Mouse (Mus musculus): ENCODE data around the gene Sprn. TPM values are rescaled to one million over a fixed set of nuclear protein-coding genes. Genes with fewer than 3 reads are reported as not detected.

The Sprn gene
- total RNA-seq (2021) = under 1 TPM; 0.36 to 0.84 TPM

GRCm38 (mm10) chr7:140154218-140154927 lies at the start of gene Sprn:
Gene Sprn, minus strand, starts transcription at chr7:140154877.
- DNase-seq (ENCODE audit: low spot score) = no peak

GRCm38 (mm10) chr7:140201090-140201489 lies 46.4 kb upstream of the Sprn start:
- no peak for DNase-seq (ENCODE audit: low spot score)
- intact Hi-C loops (cut with DNase I) = no loop called here

More at GRCm38 (mm10) chr7:140154218-140154927, at the start of gene Sprn:
- intact Hi-C loops (cut with DNase I) = no loop called here

GRCm38 (mm10) chr7:140196002-140196401 lies 41.3 kb upstream of the Sprn start:
- intact Hi-C loops (cut with DNase I) = no loop called here
- DNase-seq (ENCODE audit: low spot score) = no peak

DNA sequence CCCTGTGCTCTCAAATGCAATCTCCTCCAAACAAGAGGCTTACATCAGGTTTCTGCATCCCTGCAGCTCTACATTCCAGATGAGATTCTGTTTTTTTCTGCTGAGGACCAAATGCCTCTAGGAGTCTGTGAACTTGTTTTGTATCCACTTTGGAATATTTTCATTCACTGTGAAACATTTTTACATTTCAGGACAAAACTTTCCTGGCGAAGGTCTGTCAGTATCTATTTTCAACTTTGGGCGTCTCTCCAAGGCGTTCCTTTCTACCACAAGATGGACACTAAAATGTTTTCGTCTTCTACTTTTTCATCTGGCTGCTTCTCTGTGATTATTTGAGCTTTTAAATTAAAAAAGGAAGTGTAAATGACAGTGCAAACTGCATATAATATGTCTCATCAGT lies 39.4 kb upstream of the Sprn start:
- intact Hi-C loops (cut with DNase I) = no loop called here
- no peak for DNase-seq (ENCODE audit: low spot score)

DNA sequence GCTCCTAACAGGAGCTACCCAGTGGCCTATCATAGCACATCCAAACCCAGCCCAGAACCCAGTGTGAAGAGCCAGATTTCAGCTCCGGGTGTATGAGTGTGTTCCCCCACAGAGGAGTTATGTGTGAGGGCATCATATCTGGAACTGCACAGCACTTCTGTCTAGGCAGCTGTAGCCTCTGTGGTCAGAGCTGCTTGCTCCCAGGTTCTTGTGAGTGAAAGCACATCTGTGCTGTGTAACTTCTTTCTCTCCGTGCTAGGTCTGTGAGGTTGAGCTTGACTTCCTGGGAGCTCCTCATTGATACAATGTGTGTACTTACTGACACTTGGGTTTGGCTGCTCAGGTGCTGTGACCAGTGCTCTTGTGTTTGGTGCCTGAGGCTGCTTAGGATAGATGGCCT lies 38.2 kb upstream of the Sprn start:
- intact Hi-C loops (cut with DNase I) = no loop called here
- no peak for DNase-seq (ENCODE audit: low spot score)

DNA sequence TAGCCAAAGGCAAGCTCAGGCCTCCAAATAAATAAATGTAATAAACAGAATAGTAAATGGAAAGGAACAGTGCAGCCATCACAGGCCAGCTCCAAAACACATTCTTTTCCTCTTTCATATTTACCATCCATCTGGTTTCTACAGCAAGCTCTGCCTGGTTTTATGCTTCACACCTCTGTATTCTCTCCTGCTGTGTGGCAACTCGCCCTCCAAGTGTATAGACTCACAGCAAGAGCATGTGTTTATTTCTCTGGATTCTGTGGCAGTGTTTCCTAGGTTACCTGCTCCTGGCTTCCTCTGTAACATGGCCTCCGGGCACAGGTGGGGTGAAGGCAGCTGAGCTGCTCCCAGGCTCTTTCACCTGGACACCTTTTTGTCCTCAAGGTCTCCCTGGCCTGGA lies 37.8 kb upstream of the Sprn start:
- intact Hi-C loops (cut with DNase I) = no loop called here

DNA sequence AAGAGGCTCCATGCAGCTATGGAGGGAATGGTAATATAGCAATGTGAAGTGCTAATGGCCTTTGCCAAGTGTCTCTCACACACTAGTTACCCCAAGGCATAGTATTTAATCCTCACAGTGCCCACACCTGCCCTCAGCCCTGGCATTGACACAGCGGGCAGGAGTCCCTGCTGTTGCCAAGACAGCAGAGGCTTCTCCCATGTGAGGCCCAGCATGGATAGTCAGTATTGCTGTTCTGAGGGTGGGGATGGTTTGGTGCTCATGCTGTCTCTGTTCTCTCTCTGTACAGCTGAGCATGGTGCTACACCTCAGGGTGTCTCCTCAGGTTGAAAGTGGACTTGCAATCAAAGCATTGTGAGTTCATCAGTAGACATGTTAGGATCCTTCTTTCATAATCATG lies 35.8 kb upstream of the Sprn start:
- DNase-seq (ENCODE audit: low spot score) = no peak
- intact Hi-C loops (cut with DNase I) = no loop called here

More for the DNA sequence above, 37.8 kb upstream of the Sprn start:
- no peak for DNase-seq (ENCODE audit: low spot score)

GRCm38 (mm10) chr7:140188391-140189328 lies 34.0 kb upstream of the Sprn start:
- DNase-seq (ENCODE audit: low spot score) = no peak
- intact Hi-C loops (cut with DNase I) = no loop called here

DNA sequence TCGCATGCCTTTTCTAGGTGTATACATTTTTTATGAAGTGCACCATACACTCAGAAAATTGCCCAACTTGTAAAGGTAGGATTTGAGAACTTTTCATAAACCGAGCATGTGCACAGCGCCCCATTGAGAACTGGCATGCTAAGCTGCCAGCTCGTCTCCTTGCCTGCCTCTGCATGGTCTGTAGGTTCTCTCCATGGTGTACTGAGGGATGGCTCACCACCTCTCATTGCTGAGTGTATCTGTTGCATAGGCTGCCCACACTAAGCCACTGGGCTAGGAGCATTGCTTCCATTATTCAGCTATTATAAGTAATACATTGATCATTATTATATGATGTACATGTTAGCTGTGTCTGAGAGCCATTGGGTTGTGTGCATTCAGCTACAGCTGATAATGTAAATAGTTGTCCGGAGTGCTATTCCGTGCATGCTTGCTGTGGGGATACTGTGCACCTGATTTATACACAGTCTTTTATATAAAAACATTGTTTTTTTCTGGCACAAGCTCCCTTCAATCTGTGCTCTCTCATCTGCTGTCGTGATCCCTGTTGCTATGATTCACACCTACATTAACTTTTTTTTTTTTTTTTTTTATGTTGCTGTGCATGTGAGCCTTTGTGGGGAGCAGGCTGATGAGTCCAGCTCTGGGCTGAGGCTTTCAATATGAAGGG lies 33.2 kb upstream of the Sprn start:
- no peak for DNase-seq (ENCODE audit: low spot score)
- intact Hi-C loops (cut with DNase I) = no loop called here

- intact Hi-C loops (cut with DNase I) = no loop called here
- DNase-seq (ENCODE audit: low spot score) = no peak
These were observed 32.3 kb upstream of the Sprn start for GRCm38 (mm10) chr7:140186646-140187620.

- intact Hi-C loops (cut with DNase I) = no loop called here
- no peak for DNase-seq (ENCODE audit: low spot score)
These were observed 29.5 kb upstream of the Sprn start for GRCm38 (mm10) chr7:140184206-140184605.

DNA sequence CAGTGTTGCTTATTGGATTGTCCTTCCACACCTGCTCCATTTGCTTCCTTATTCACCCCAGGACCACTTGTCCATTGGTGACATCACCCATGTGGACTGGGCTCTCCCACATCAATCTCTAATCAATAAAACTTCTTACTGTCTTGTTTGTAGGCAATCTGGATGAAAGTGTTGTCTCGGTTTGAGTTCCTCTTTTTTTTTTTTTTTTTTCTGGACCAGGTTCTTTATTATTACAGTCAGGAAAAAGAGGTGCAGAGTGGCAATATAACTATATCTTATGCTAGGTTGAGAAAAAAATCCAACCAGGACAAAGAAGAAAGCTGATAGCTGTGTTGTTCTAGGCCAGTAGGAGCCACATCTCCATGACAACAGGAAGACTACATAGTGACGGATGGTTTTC lies 26.0 kb upstream of the Sprn start:
- DNase-seq (ENCODE audit: low spot score) = no peak
- intact Hi-C loops (cut with DNase I) = no loop called here

DNA sequence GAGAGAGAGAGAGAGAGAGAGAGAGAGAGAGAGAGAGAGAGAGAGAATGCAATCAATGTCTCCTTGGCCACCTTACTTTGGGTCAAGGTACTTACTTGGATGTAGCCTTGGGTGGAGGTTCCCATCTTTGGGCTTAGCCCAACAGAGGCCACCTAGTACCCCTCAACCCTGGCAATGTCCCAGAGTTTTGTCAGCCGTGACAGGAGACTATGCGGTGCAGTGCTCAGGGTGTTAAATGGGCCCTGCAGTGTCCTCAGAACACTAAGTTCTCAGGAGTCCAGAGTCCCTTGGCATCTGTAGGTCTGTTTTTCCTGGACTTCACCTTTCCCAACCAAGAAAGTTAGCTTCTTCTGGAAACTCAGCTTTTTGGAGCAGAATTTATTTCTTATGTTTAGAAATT lies 24.5 kb upstream of the Sprn start:
- DNase-seq (ENCODE audit: low spot score) = no peak
- intact Hi-C loops (cut with DNase I) = no loop called here

DNA sequence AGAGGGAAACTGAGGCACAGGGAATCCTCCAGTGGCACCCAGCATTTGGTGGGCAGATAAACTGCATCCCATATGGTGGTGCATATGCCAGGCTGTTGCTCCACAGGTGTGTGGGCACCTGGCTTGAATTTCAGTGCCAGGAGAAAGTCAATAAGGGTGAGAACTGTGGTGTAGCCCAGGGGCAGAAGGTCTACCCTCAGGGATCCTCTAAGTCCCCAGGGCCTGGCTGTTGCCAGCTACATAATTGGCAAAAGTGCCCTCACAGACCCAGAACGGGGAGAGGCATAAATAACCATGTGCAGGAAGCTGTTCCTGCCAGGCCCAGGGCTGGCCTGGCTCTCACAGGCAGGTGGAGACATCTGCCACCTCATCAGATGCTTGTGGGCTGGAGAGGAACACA lies 18.3 kb upstream of the Sprn start, which contains the start of gene Olfr523:
Gene Olfr523, plus strand, starts transcription at position 282 of the 400 bp plus-strand sequence.
- intact Hi-C loops (cut with DNase I) = no loop called here
- DNase-seq (ENCODE audit: low spot score) = no peak

GRCm38 (mm10) chr7:140170863-140171262 lies 16.2 kb upstream of the Sprn start:
- no peak for DNase-seq (ENCODE audit: low spot score)
- intact Hi-C loops (cut with DNase I) = no loop called here

DNA sequence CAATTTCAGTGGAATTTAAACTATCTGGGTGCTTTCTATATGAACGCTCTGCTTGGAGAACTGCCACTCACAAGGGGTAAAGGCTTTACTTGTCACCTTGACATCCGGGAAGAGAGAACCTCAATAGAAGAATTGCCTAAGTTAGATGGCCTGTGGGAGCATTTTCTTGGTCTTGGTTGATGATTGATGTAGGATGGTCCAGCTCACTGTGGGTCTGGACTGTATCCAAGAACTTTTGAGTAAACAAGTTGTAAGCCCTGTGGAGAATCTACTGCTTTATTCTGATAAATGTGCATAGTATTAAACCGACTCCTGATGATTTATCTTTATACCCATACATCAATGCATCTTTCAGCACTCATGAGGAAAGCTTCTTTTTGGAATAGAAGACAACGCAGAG lies 14.7 kb upstream of the Sprn start:
- intact Hi-C loops (cut with DNase I) = no loop called here
- no peak for DNase-seq (ENCODE audit: low spot score)

DNA sequence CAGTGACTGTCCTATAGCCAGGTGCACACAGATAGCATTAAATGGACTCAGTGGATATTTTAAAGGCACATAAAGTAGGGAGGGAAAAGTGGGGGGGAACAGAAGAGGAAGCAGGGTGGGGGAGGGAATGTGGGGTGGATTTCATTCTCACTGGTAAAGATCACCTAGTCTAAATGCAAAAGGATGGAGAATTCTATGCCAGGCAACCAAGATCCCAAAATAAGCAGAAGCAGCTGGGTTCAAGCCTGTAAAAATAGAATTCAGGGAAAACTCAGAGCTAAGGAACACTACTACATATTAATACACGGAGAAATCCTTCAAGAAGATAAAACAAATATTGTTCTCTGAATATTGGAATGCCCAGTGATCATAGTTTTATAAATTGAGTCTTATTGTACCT lies 13.3 kb upstream of the Sprn start:
- intact Hi-C loops (cut with DNase I) = no loop called here
- no peak for DNase-seq (ENCODE audit: low spot score)

GRCm38 (mm10) chr7:140164664-140165063 lies 10.0 kb upstream of the Sprn start, which contains the start of gene Olfr522:
Gene Olfr522, minus strand, starts transcription at chr7:140164764.
- intact Hi-C loops (cut with DNase I) = no loop called here
- no peak for DNase-seq (ENCODE audit: low spot score)

DNA sequence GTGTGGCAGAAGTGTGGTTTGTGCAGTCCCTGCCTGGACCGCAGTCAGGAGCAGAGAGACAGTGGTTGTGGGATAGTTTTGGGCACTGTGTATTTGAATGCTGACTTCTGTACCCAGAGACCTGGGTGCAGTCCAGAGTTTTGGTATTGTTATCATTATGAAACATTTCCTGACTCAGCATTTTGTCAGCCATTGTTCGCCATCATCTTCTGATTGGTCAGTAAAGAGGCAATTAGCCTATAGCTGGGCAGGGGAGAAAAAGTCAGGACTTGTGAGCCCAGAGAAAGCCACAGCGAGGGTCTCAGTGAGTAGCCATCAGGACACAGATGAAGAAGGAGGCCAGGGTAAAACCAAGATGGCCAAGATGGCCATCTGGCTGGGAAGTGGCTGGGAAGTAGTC lies 5.7 kb upstream of the Sprn start:
- no peak for DNase-seq (ENCODE audit: low spot score)
- intact Hi-C loops (cut with DNase I) = no loop called here

All from heart, postnatal 25 days (tissue).